Mouse (Mus musculus): ENCODE data around the gene Prkcz. TPM values are rescaled to one million over a fixed set of nuclear protein-coding genes. Genes with fewer than 3 reads are reported as not detected.
"Not testable (repeated sequence)": the region's sequence is repeated elsewhere in the genome, so short reads cannot be mapped to it uniquely, and the experiment has no call there.

Prkcz gene
- polyA plus RNA-seq, 1 experiment = 73.8 TPM

- Histone ChIP-seq H3K27ac (ENCODE audit: insufficient read depth, low read depth, low read length) (no peak overlapping the region), H3K36me3 (ENCODE audit: control insufficient read depth, insufficient read depth, low read length) (no peaks in the 10 kb centered on the region), H3K4me1 (ENCODE audit: control insufficient read depth, insufficient read depth, insufficient read length, low read length) (peaks cover 7% of the 10 kb centered on the region; the same call in 1 of the 2 replicates), H3K4me3 (ENCODE audit: low read depth, low read length) (no peak overlapping the region), H3K27me3 (ENCODE audit: control insufficient read depth, insufficient read depth, low read length) (no peaks in the 10 kb centered on the region)
- TF ChIP-seq CTCF (IDR thresholded peaks at IDR 0.05; ENCODE audit: extremely low read depth, insufficient read length, insufficient replicate concordance, low read depth, low read length) = no peak
- TF ChIP-seq POLR2A (IDR thresholded peaks at IDR 0.05; ENCODE audit: low read depth, low read length) = no peak
- WGBS = 66% methylated on average over 3 of the region's 3 CpGs
Measured at GRCm38 (mm10) chr4:155251147-155251546, 110.0 kb downstream of the Prkcz start.

DNA sequence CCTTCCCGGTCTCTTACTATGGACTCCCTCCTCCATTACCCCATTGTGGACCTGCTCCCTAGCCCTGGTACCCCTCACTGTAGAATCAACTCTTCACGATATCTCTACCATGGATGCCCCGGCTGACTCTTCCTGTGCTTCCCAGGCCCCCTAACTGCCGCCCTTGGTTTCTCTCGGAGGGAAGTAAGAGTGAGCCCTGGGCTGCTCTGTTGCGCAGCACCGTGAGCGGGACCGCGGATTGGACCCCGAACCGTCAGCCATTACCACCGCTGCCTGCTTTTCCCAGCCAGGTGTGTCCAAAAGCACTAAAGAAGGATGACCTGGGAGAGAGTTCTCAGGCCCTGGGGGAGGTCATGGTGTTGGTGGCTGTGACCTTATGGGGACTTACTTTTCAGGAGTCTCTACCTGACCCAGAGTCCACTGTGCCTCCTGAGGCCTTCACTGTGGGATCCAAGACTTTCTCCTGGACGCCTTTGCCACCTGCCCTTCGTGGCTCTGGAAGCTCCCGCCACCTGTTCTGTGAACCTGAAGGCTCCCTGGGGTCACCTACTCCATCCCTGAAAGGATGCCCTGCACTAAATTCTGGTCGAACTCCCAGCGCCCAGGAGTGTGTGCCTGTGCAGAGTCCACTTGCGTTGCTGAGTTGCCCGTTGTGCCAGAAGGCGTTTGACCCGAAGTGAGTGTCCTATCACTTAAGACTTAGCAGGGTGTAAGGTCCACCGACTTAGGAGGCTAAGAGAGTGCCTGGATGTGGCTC lies 110.6 kb downstream of the Prkcz start:
- no peak for TF ChIP-seq CTCF (IDR thresholded peaks at IDR 0.05; ENCODE audit: extremely low read depth, insufficient read length, insufficient replicate concordance, low read depth, low read length)
- TF ChIP-seq POLR2A (IDR thresholded peaks at IDR 0.05; ENCODE audit: low read depth, low read length) = no peak
- Histone ChIP-seq H3K27me3 (ENCODE audit: control insufficient read depth, insufficient read depth, low read length) (no peaks in the 10 kb centered on the region), H3K27ac (ENCODE audit: insufficient read depth, low read depth, low read length) (peak overlapping the region; percentile 91), H3K4me1 (ENCODE audit: control insufficient read depth, insufficient read depth, insufficient read length, low read length) (peaks cover 7% of the 10 kb centered on the region; the same call in 1 of the 2 replicates), H3K4me3 (ENCODE audit: low read depth, low read length) (peak overlapping the region; percentile 85), H3K36me3 (ENCODE audit: control insufficient read depth, insufficient read depth, low read length) (no peaks in the 10 kb centered on the region)
- 7% methylated on average over 23 of the region's 23 CpGs for WGBS

GRCm38 (mm10) chr4:155249648-155250351 lies 111.4 kb downstream of the Prkcz start, which contains the start of gene Faap20:
TSS of gene Faap20 (plus strand) at chr4:155249802.
- Histone ChIP-seq H3K4me1 (ENCODE audit: control insufficient read depth, insufficient read depth, insufficient read length, low read length) (peaks cover 7% of the 10 kb centered on the region; the same call in 1 of the 2 replicates), H3K4me3 (ENCODE audit: low read depth, low read length) (peak within 1 kb of the TSS; percentile 85), H3K36me3 (ENCODE audit: control insufficient read depth, insufficient read depth, low read length) (no peaks in the 10 kb centered on the region), H3K27ac (ENCODE audit: insufficient read depth, low read depth, low read length) (peak within 1 kb of the TSS; percentile 96), H3K27me3 (ENCODE audit: control insufficient read depth, insufficient read depth, low read length) (no peaks in the 10 kb centered on the region)
- under 1% methylated on average over 58 of the region's 58 CpGs for WGBS
- TF ChIP-seq POLR2A (IDR thresholded peaks at IDR 0.05; ENCODE audit: low read depth, low read length) (no peak; the same call in 1 of the 2 replicates), CTCF (IDR thresholded peaks at IDR 0.05; ENCODE audit: extremely low read depth, insufficient read length, insufficient replicate concordance, low read depth, low read length) (no peak)

DNA sequence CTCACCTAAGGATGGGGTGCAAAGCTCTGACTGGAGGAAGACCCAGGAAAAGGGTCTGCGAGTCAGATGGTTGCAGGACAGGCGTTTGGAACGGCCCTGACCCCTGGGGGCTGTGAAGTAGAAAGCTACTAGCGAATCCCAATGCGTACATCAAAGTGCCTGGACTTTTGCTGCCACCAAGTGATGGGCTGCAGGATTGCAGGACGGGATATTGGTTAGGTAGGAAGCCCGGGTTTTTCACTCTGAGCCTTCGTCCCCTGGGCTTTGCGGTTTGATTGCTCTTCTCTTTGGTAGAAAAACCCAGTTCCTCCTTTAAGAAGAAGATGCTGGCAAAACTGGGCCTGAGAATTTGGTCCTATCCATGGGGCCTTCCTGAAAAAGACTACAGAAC lies 111.9 kb downstream of the Prkcz start:
- H3K4me3 ChIP-seq (ENCODE audit: low read depth, low read length) = peak overlapping the region; percentile 85
- peaks cover 7% of the 10 kb centered on the region; the same call in 1 of the 2 replicates for H3K4me1 ChIP-seq (ENCODE audit: control insufficient read depth, insufficient read depth, insufficient read length, low read length)
- H3K36me3 ChIP-seq (ENCODE audit: control insufficient read depth, insufficient read depth, low read length) = no peaks in the 10 kb centered on the region
- peak overlapping the region; percentile 96 for H3K27ac ChIP-seq (ENCODE audit: insufficient read depth, low read depth, low read length)
- peak; percentile 95 for TF ChIP-seq CTCF (IDR thresholded peaks at IDR 0.05; ENCODE audit: extremely low read depth, insufficient read length, insufficient replicate concordance, low read depth, low read length)
- no peak for TF ChIP-seq POLR2A (IDR thresholded peaks at IDR 0.05; ENCODE audit: low read depth, low read length)
- no peaks in the 10 kb centered on the region for H3K27me3 ChIP-seq (ENCODE audit: control insufficient read depth, insufficient read depth, low read length)
- under 1% methylated on average over 9 of the region's 9 CpGs for WGBS

GRCm38 (mm10) chr4:155248054-155248453 lies 113.1 kb downstream of the Prkcz start:
- H3K36me3 ChIP-seq (ENCODE audit: control insufficient read depth, insufficient read depth, low read length); H3K4me3 ChIP-seq (ENCODE audit: low read depth, low read length); H3K4me1 ChIP-seq (ENCODE audit: control insufficient read depth, insufficient read depth, insufficient read length, low read length); H3K27me3 ChIP-seq (ENCODE audit: control insufficient read depth, insufficient read depth, low read length); H3K27ac ChIP-seq (ENCODE audit: insufficient read depth, low read depth, low read length): not testable (repeated sequence)
- WGBS = 91% methylated on average over 3 of the region's 3 CpGs

DNA sequence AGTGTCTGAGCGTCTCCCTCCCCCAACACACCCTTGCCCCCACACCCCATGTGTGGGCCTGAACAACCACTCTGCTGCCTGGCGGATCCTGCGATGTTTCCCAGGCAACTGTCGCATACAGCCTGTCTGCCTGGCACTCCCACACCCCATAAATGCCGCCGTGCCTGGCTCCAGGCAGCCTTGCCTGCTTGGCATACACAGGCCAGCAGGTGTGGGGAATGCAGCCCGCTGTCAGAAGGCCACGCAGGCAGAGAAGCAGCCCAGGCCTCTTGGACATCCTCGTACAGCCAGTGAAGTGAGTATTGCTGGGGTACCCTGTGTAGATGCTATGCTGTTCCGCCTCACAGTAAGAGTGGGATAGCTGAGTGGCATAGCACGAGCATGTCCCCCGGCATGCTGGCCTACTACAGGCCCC lies 114.5 kb downstream of the Prkcz start:
- WGBS = 58% methylated on average over 12 of the region's 12 CpGs

GRCm38 (mm10) chr4:155245770-155246492 lies 115.2 kb downstream of the Prkcz start:
- Histone ChIP-seq H3K36me3 (ENCODE audit: control insufficient read depth, insufficient read depth, low read length) (no peaks in the 10 kb centered on the region), H3K27me3 (ENCODE audit: control insufficient read depth, insufficient read depth, low read length) (no peaks in the 10 kb centered on the region), H3K4me3 (ENCODE audit: low read depth, low read length) (no peak overlapping the region), H3K27ac (ENCODE audit: insufficient read depth, low read depth, low read length) (no peak overlapping the region), H3K4me1 (ENCODE audit: control insufficient read depth, insufficient read depth, insufficient read length, low read length) (peaks cover 10% of the 10 kb centered on the region; the same call in 1 of the 2 replicates)
- no peak for TF ChIP-seq POLR2A (IDR thresholded peaks at IDR 0.05; ENCODE audit: low read depth, low read length)
- TF ChIP-seq CTCF (IDR thresholded peaks at IDR 0.05; ENCODE audit: extremely low read depth, insufficient read length, insufficient replicate concordance, low read depth, low read length) = no peak
- 61% methylated on average over 6 of the region's 6 CpGs for WGBS

More for the DNA sequence above, 114.5 kb downstream of the Prkcz start:
- no peaks in the 10 kb centered on the region for H3K27me3 ChIP-seq (ENCODE audit: control insufficient read depth, insufficient read depth, low read length)
- no peak overlapping the region for H3K4me3 ChIP-seq (ENCODE audit: low read depth, low read length)
- no peak for TF ChIP-seq CTCF (IDR thresholded peaks at IDR 0.05; ENCODE audit: extremely low read depth, insufficient read length, insufficient replicate concordance, low read depth, low read length)
- no peak overlapping the region for H3K27ac ChIP-seq (ENCODE audit: insufficient read depth, low read depth, low read length)
- no peaks in the 10 kb centered on the region for H3K36me3 ChIP-seq (ENCODE audit: control insufficient read depth, insufficient read depth, low read length)
- H3K4me1 ChIP-seq (ENCODE audit: control insufficient read depth, insufficient read depth, insufficient read length, low read length) = peaks cover 9% of the 10 kb centered on the region; the same call in 1 of the 2 replicates
